Mouse (Mus musculus): ENCODE measurements around the gene Agrn. TPM values are rescaled to one million over a fixed set of nuclear protein-coding genes. Genes with fewer than 3 reads are reported as not detected.

The Agrn gene
- total RNA-seq, 2 experiments from 2014 or later, result 6.9 to 8.0 TPM

DNA sequence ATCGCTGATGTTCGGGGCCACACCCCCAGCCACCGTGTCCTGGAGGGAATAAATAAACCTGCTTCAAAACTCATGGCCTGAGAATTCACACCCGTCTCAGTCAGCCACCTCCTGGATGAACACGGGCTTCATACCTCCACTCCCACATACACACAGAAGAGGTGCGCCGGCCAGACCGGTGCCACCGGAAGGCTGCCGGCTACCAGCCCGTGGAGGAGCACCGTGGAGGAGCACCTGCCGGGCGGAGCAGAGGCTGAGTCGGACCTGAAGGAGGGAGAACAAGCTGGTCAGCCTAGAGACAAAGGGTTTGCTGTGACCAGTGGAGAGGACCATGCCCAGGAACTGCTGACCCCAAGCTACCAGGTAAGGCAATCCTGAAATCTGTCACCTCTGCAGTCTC, 66.9 kb downstream of the Agrn start, which contains the start of gene Rnf223:
TSS of gene Rnf223 (plus strand) at position 78 of the 400 bp plus-strand sequence.
- no peak for DNase-seq
- no peak for TF ChIP-seq CTCF (IDR thresholded peaks at IDR 0.05)
- Histone ChIP-seq H3K27ac (no peak within 1 kb of the TSS), H3K4me3 (no peak within 1 kb of the TSS)
- intact Hi-C loops (cut with DNase I), result no loop called here

DNA sequence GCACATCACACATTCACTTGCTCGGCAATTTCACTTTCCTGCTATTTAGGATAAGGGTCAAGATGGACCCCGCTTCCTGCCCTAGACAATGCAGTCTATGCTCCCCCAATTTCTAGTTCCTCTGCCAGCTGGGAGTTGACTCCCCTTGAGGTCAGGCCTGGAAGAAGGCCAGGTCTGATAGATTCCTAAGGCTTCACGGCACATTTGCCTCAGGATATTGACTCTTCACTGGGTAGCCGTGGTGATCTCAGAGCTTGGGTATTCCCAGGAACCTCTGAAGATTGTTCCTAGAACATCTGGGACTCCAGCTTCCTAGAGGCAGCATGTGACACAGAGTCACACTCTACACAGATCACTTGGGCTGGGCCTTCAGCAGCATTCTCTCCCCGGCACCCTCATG, 68.5 kb downstream of the Agrn start:
- intact Hi-C loops (cut with DNase I), result no loop called here

DNA sequence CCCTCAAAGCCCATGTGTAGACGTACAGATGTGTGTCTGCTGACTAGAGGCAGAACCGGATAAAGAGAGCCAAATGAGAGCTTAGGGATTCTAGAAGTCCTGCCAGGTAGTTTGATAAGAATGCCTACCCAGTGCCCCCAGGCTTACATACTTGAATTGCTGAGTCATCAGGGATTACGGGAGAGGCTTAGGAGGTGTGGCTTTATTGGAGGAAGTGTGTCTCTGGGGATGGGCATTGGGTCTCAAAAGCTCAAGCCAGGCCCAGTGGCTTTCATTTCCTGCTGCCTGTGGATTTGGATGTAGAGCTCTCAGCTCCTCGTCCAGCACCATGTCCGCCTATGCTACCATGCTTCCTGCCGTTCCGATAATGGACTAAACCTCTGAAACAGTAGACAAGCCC, 70.4 kb downstream of the Agrn start:
- TF ChIP-seq CTCF (IDR thresholded peaks at IDR 0.05), result no peak
- no peak for DNase-seq
- Histone ChIP-seq H3K27ac (no peak overlapping the region), H3K4me3 (no peak overlapping the region)
- intact Hi-C loops (cut with DNase I), result no loop called here

More for the DNA sequence above, 68.5 kb downstream of the Agrn start:
- no peak overlapping the region for H3K4me3 ChIP-seq
- no peak overlapping the region for H3K27ac ChIP-seq
- no peak for TF ChIP-seq CTCF (IDR thresholded peaks at IDR 0.05)
- no peak for DNase-seq

DNA sequence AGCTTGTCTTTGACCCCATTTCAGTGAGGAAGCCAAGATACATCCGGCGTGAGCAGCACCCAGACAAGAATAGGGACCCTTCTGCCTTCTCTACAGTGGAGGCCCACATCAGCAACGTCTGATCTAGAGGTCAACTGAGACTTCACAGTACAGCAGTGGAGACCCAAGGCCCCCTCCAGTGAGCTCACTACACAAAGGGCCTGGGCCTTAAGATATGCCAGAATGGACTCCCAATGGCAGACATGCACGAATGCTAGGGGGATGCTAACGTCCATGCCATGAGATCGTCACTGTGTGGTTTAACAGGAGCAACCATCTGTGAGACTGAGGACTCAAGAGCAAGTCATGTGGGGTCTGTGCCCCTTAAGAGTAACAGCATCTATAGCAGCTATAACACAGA, 71.9 kb downstream of the Agrn start:
- TF ChIP-seq CTCF (IDR thresholded peaks at IDR 0.05), result no peak
- no peak for DNase-seq
- Histone ChIP-seq H3K4me3 (no peak overlapping the region), H3K27ac (no peak overlapping the region)
- intact Hi-C loops (cut with DNase I), result no loop called here

DNA sequence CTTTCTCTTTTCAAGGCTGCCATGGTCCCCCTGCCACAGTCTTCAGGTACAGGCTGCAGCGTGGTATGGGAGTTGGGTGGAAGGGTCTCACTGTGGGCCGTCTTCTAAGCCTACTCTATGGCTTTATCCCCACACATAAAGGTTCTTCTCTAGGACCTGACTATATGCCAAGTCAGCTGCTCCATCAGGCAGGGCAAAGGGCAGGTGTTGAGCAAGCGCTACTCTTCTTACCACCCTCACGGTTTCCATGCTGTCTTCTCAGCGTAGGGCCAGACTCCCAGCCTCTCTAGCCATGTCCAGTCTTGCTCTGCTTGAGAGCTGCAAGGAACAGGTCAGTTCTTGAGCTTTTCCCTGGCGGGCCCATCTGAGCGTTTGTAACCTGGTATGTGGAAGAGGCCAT, 73.2 kb downstream of the Agrn start:
- TF ChIP-seq CTCF (IDR thresholded peaks at IDR 0.05), result no peak
- Histone ChIP-seq H3K4me3 (no peak overlapping the region), H3K27ac (no peak overlapping the region)
- intact Hi-C loops (cut with DNase I), result no loop called here
- DNase-seq, result no peak

Small RNA genes within 50 kb of the gene (microRNA-seq; reads per million reads assigned to microRNA genes)
- gene Mir7658, result not detected

Other genes starting within 250 kb of the Agrn start
- 10 to 100 TPM; 15.1 to 18.5 TPM for gene C1qtnf12, start 235.2 kb downstream of the Agrn start, total RNA-seq (2021)
- 1 to 10 TPM in 1 of 2 experiments, under 1 TPM in 1; 0.92 to 2.0 TPM for gene B3galt6, start 204.8 kb downstream of the Agrn start, total RNA-seq (2021)
- gene Sdf4, start 204.6 kb downstream of the Agrn start, total RNA-seq (2021), result 10 to 100 TPM; 75.7 to 81.5 TPM
- gene Tnfrsf4, start 183.6 kb downstream of the Agrn start, total RNA-seq (2021), result 1 to 10 TPM in 1 of 2 experiments, under 1 TPM in 1; 0.75 to 2.1 TPM
- not detected for gene Tnfrsf18, start 171.3 kb downstream of the Agrn start, total RNA-seq (2021)
- gene Ttll10, start 138.1 kb downstream of the Agrn start, total RNA-seq (2021), result not detected
- 1 to 10 TPM; 1.9 to 2.3 TPM for gene 9430015G10Rik, start 87.5 kb downstream of the Agrn start, total RNA-seq (2021)
- not detected for gene Rnf223, start 67.0 kb downstream of the Agrn start, total RNA-seq (2021)
- gene Isg15, start 3.3 kb upstream of the Agrn start, total RNA-seq (2021), result 1 to 10 TPM in 1 of 2 experiments, not detected in 1; 1.1 TPM
- gene AW011738, start 5.8 kb upstream of the Agrn start, total RNA-seq (2021), result 1 to 10 TPM; 4.2 to 4.4 TPM
- 100 to 1,000 TPM; 142 to 265 TPM for gene Perm1, start 18.4 kb upstream of the Agrn start, total RNA-seq (2021)
- 1 to 10 TPM; 5.8 to 7.6 TPM for gene Plekhn1, start 37.4 kb upstream of the Agrn start, total RNA-seq (2021)
- 10 to 100 TPM; 30.8 to 33.3 TPM for gene Noc2l, start 38.5 kb upstream of the Agrn start, total RNA-seq (2021)
- not detected for gene Samd11, start 58.2 kb upstream of the Agrn start, total RNA-seq (2021)
- gene Vmn2r-ps159, start 133.6 kb upstream of the Agrn start, total RNA-seq (2021), result not detected